Mouse (Mus musculus) CH12.LX (cell line): ENCODE data around the gene Wdr5. TPM values are rescaled to one million over a fixed set of nuclear protein-coding genes. Genes with fewer than 3 reads are reported as not detected.

Experiments
- DNase-seq: peaks from one replicate; pipeline ENCODE4 v3.0.0-alpha.2; 2013; ENCODE audit errors: extremely low read depth
- H3K27ac ChIP-seq: 2 replicates; pipeline ENCODE4 v1.5.1; 2012; ENCODE audit warnings: low read depth, mild to moderate bottlenecking, control low read depth, moderate library complexity; ENCODE audit not compliant: insufficient read depth
- H3K27me3 ChIP-seq: replicated peaks from 2 replicates; pipeline ENCODE3; 2012; ENCODE audit warnings: inconsistent platforms
- H3K36me3 ChIP-seq, 2 experiments: replicated peaks in 1 of 2; 2 replicates each; pipeline versions ENCODE3 to v1.6.1; 2012; ENCODE audit warnings: inconsistent platforms in 1 of 2, low read length in 1 of 2, mild to moderate bottlenecking in 1 of 2, mixed read lengths in 1 of 2, moderate library complexity in 1 of 2; ENCODE audit not compliant: control insufficient read depth in 1 of 2, insufficient read depth in 1 of 2
- H3K4me1 ChIP-seq, 2 experiments: 2 replicates each; pipeline ENCODE4 v1.6.1; 2012; ENCODE audit warnings: inconsistent platforms in 1 of 2, moderate library complexity in 1 of 2; ENCODE audit not compliant: insufficient read depth in 2 of 2, control insufficient read depth in 1 of 2
- H3K4me2 ChIP-seq: 2 replicates; pipeline ENCODE4 v1.6.1; 2012; ENCODE audit warnings: low read depth, mild to moderate bottlenecking, control low read depth; ENCODE audit not compliant: poor library complexity, insufficient read depth, severe bottlenecking
- H3K4me3 ChIP-seq, 3 experiments: fragments of 150-350 bp in 1 of 3; sonication (generic) in 1 of 3; replicated peaks in 1 of 3; 2 replicates each; pipeline versions ENCODE3 to v1.5.1; 2011 to 2012; ENCODE audit warnings: low read depth in 2 of 3, low read length in 2 of 3, mild to moderate bottlenecking in 2 of 3, moderate library complexity in 2 of 3, control low read depth in 1 of 3, improper control_type of control experiment in 1 of 3, inconsistent platforms in 1 of 3, mixed read lengths in 1 of 3; ENCODE audit not compliant: poor library complexity in 1 of 3
- H3K79me2 ChIP-seq: replicated peaks from 2 replicates; pipeline ENCODE4 v1.6.1; 2012; ENCODE audit warnings: mild to moderate bottlenecking, moderate library complexity; ENCODE audit not compliant: control insufficient read depth, poor library complexity, insufficient read depth, severe bottlenecking; ENCODE audit errors: extremely low read depth
- H3K9ac ChIP-seq: 2 replicates; pipeline ENCODE4 v1.6.1; 2012; ENCODE audit warnings: low read depth, mild to moderate bottlenecking, control low read depth, moderate library complexity; ENCODE audit not compliant: insufficient read depth
- H3K9me3 ChIP-seq: replicated peaks from 2 replicates; pipeline ENCODE3; 2012; ENCODE audit warnings: low read length, inconsistent platforms, mixed read lengths
- CTCF ChIP-seq, 2 experiments: IDR thresholded peaks in 1 of 2; conservative IDR thresholded peaks in 1 of 2; 2 replicates each; pipeline ENCODE4 v1.5.1; 2011 to 2012; ENCODE audit warnings: low read depth in 2 of 2, low read length in 2 of 2, improper control_type of control experiment in 1 of 2, inconsistent platforms in 1 of 2, mild to moderate bottlenecking in 1 of 2, moderate library complexity in 1 of 2
- EP300 ChIP-seq: IDR thresholded peaks from 2 replicates; pipeline ENCODE4 v1.6.1; 2011; ENCODE audit warnings: low read length, improper control_type of control experiment
- GABPA ChIP-seq: IDR thresholded peaks from 2 replicates; pipeline ENCODE4 v1.6.1; 2012; ENCODE audit warnings: low read depth, low read length, improper control_type of control experiment, inconsistent platforms; ENCODE audit not compliant: insufficient replicate concordance
- IRF4 ChIP-seq: IDR thresholded peaks from 2 replicates; pipeline ENCODE4 v1.6.1; 2014; ENCODE audit warnings: low read depth, mild to moderate bottlenecking, inconsistent platforms, low read length, improper control_type of control experiment
- RAD21 ChIP-seq: IDR thresholded peaks from 2 replicates; pipeline ENCODE4 v1.6.1; 2011; ENCODE audit warnings: low read depth, mild to moderate bottlenecking, low read length, improper control_type of control experiment, moderate library complexity
- RCOR1 ChIP-seq: conservative IDR thresholded peaks from 2 replicates; pipeline ENCODE4 v1.6.1; 2012; ENCODE audit warnings: low read depth, mild to moderate bottlenecking, inconsistent platforms, low read length, improper control_type of control experiment
- SMC3 ChIP-seq: IDR thresholded peaks from 2 replicates; pipeline ENCODE4 v1.6.1; 2011; ENCODE audit warnings: low read depth, low read length, improper control_type of control experiment
- TBP ChIP-seq: conservative IDR thresholded peaks from 2 replicates; pipeline ENCODE4 v1.6.1; 2011; ENCODE audit warnings: low read depth, low read length, improper control_type of control experiment
- TCF12 ChIP-seq: IDR thresholded peaks from 2 replicates; pipeline ENCODE4 v1.6.1; 2014; ENCODE audit warnings: low read depth, mild to moderate bottlenecking, inconsistent platforms, low read length, improper control_type of control experiment
- ZC3H11A ChIP-seq: IDR thresholded peaks from 2 replicates; pipeline ENCODE4 v1.6.1; 2012; ENCODE audit warnings: low read depth, mild to moderate bottlenecking, inconsistent platforms, low read length, improper control_type of control experiment
- dilution Hi-C: fragments of 300-500 bp; cut with MboI; formaldehyde crosslinking; loops from 2 replicates; pipeline ENCODE4 v1.14.3; 2020; ENCODE audit warnings: low sequenced_read_pairs; ENCODE audit not compliant: extremely low pct_unique_long_range_greater_than_20kb, extremely low pct_ligation_motif_present
- in situ Hi-C: fragments of 300-500 bp; cut with MboI; formaldehyde crosslinking; loops from 3 replicates; pipeline ENCODE4 v1.14.3; 2019; ENCODE audit warnings: low sequenced_read_pairs, low pct_ligation_motif_present, low pct_unique_long_range_greater_than_20kb, mixed read lengths
- polyA plus RNA-seq: library from polyadenylated mRNA; unstranded; fragments of >175 nt; gene quantifications from 2 replicates; pipeline ENCODE4 v1.2.1, GENCODE M21; 2012; ENCODE audit warnings: low read depth; ENCODE audit not compliant: insufficient read length
- total RNA-seq, 2 experiments: library from RNA; depleted of rRNA; stranded (reverse); fragments of 300-350 nt in 1 of 2; fragments of >200 nt in 1 of 2; gene quantifications; 2 replicates each; pipeline ENCODE4 v1.2.3; 2012 to 2014

Wdr5 gene
- total and polyA plus RNA-seq, 3 experiments = 33.9 to 56.0 (median 54.8) TPM

DNA sequence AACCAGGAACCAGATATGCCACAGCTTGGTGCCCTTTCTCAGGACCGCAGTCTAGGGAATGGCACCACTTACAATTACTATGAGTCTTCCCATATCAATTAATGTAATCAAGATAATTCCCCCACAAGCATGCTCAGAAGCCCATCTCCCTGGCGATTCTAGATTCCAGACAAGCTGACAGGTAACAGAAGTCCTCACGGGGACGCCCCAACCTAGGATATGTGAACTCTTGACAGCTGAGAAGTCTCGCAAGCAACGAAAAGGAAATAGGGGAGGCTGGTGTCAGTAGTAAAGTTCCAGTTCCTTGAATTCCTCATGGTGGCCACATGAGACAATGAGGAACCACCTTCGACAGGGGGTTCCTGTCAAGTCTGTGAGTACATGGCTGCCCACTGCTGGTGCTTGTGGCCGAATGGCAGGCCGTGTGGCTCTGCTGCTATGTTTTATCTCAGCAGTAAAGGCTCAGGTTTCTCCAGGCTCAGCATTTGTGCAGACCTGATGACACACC is 48.7 kb downstream of the Wdr5 start:
- Histone ChIP-seq H3K4me3 (no peak overlapping the region), H3K27ac (no peak overlapping the region), H3K4me1 (peaks cover 11 to 23% of the 10 kb centered on the region in 2 experiments), H3K4me2 (no peak overlapping the region)
- in situ Hi-C loops = loop anchor here (25.0 kb wide), 1 partner anchor 399 kb away; no protein-coding TSS in a partner anchor
- no peak for DNase-seq
- TF ChIP-seq RAD21 (peak; percentile 49), ZC3H11A (no peak), CTCF (conservative IDR thresholded peaks at IDR 0.05 in 1 of 2, IDR thresholded peaks at IDR 0.05 in 1 of 2; ENCODE audit: low read depth in 2 of 2, low read length in 2 of 2) (peak in 1 of 2 experiments; percentile 45; a peak in 2 of 4 replicates), RCOR1 (no peak), SMC3 (peak; percentile 30; the same call in 1 of the 2 replicates), GABPA (no peak), TCF12 (no peak)
- TF ChIP-seq, all 38 proteins: peak for 3
- no peaks in the 10 kb centered on the region for H3K36me3 ChIP-seq
- H3K27me3 ChIP-seq = peaks cover 53% of the 10 kb centered on the region
- no peaks in the 10 kb centered on the region for H3K79me2 ChIP-seq
- no peaks in the 10 kb centered on the region for H3K9me3 ChIP-seq
- no peak overlapping the region for H3K9ac ChIP-seq
- dilution Hi-C loops = no loop called here

DNA sequence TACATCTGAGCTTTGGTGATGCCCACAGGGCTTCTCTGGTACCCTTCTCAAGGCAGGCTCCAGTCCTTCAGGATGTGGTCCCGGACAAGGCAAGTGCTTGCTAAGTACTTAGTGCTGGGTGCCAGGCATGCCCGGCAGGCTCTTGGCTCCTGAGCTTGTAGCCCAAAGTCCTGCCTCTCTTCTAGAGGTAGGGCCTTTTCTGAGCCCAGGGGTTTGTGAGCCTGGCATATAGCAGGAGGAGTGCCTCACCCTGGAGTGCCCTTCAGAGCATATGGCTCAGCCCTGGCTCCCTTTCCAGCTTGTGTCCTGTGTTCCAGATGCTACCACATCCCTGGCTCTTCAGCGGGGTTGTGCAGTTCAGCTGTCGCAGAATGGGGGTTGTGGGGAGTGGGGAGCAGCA is 49.7 kb downstream of the Wdr5 start:
- dilution Hi-C loops (no loop called here), in situ Hi-C loops (loop anchor here (25.0 kb wide), 1 partner anchor 398 kb away; no protein-coding TSS in a partner anchor)

DNA sequence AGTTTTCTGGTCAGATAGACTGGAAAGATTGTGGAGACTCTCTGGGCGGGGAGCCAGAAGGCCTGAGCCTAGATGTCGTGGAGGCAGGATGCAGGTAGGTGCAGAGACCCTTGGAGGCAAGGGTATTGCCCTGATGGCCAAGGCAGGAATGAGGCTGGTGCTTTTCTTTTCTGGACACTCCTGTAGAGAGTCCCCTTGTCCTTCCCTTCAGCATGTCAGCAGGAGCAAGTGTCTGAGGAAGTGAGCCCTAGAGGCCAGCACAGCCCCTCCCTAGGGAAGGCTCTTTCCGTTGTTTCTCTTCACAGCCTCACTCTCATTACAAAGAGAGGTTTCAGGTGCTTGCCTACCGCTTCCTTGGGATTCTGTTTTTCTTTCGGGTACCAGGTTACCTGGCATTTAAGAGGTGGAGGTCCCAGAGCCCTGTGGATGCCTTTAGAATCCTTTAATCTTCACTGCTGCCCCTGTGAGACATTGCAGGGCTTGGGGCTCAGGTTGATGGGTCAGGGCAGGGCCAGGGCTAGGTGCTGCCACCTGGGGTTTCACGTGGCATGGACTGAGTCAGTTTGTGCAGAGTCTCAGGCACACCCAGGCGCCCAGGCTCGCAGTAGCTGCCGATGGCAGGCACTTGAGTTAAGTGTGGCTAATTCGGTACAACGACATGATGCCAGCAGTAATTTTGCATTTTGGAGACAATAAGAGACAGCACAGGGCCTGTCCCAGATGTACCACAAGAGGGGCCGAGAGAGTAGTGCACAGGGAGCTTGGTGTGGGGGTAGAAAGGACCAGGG is 50.6 kb downstream of the Wdr5 start:
- H3K79me2 ChIP-seq = no peaks in the 10 kb centered on the region
- H3K27me3 ChIP-seq = peaks cover 59% of the 10 kb centered on the region
- peak; percentile 18 for DNase-seq
- no peaks in the 10 kb centered on the region for H3K9me3 ChIP-seq
- H3K27ac ChIP-seq = no peak overlapping the region
- TF ChIP-seq TBP = no peak
- 0 out of 2 replicates have a peak, but pooled peaks have one; percentile 11 for TF ChIP-seq EP300
- 0 out of 4 replicates have a peak, but pooled peaks of 1 of the 2 experiments have one; percentile 1 for TF ChIP-seq CTCF (conservative IDR thresholded peaks at IDR 0.05 in 1 of 2, IDR thresholded peaks at IDR 0.05 in 1 of 2; ENCODE audit: low read depth in 2 of 2, low read length in 2 of 2)
- in situ Hi-C loops = loop anchor here (25.0 kb wide), 1 partner anchor 397 kb away; no protein-coding TSS in a partner anchor
- no peak overlapping the region for H3K4me3 ChIP-seq
- H3K9ac ChIP-seq = no peak overlapping the region
- dilution Hi-C loops = no loop called here
- no peaks in the 10 kb centered on the region for H3K36me3 ChIP-seq
- H3K4me2 ChIP-seq = no peak overlapping the region; the same call in 1 of the 2 replicates
- H3K4me1 ChIP-seq = peaks cover 11 to 23% of the 10 kb centered on the region in 2 experiments

More for the DNA sequence above, 49.7 kb downstream of the Wdr5 start:
- Histone ChIP-seq H3K4me2 (no peak overlapping the region), H3K79me2 (no peaks in the 10 kb centered on the region), H3K4me3 (no peak overlapping the region), H3K4me1 (peaks cover 11 to 23% of the 10 kb centered on the region in 2 experiments), H3K36me3 (no peaks in the 10 kb centered on the region), H3K27me3 (peaks cover 58% of the 10 kb centered on the region), H3K27ac (no peak overlapping the region), H3K9me3 (no peaks in the 10 kb centered on the region), H3K9ac (no peak overlapping the region)
- no peak for DNase-seq
- TF ChIP-seq ZC3H11A = no peak
- no peak for TF ChIP-seq IRF4
